ENCODE assay signal across 12 mouse cellular contexts in the genomic region with DNA sequence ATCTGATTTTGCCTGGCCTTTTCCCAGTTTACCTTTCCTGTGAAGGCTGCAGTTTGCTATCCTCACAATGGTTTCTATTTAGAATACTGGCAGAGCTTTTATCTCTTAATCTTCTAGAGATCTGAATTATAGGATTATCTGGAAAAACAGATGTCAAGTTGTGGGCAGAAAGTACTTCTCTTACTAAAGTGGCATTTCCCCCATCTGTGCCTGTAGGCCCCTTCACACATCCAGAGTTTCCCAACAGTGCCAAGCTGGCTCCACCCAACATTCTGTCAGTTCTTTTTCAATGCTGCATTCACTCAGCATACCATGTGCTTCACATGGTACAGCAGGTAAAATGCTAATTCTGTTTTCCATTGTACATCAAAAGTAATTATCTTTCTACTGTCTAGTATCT. TPM values are rescaled to one million over a fixed set of nuclear protein-coding genes. Genes with fewer than 3 reads are reported as not detected.
DNase-seq lines count a peak whose midpoint lies in the region; ATAC-seq and TF ChIP-seq lines count a peak whose summit lies in the region.
"Had no signal": no experiment of that assay in that cellular context is flagged by ENCODE, and none has a peak within 500 bp of the region (broad histone marks: within the 10 kb centered on the region; RNA-seq: fewer than 3 reads in every experiment).

No protein-coding gene starts in this region.

- no peak for TF ChIP-seq EP300 in stomach, postnatal 0 days (optimal IDR thresholded peaks at IDR 0.05)

- no peaks in the 10 kb centered on the region for H3K9me3 ChIP-seq in forebrain, embryonic 16.5 days (ENCODE audit: control insufficient read depth, low read length)
- no peaks in the 10 kb centered on the region for H3K9me3 ChIP-seq in hindbrain, embryonic 12.5 days (replicated peaks)
- no peaks in the 10 kb centered on the region for H3K9me3 ChIP-seq in stomach, postnatal 0 days (ENCODE audit: control insufficient read depth, low read length)
- H3K9me3 ChIP-seq: kidney, embryonic 15.5 days had no signal

- H3K36me3 ChIP-seq in forebrain, embryonic 16.5 days (ENCODE audit: control insufficient read depth, insufficient read depth) = no peaks in the 10 kb centered on the region
- H3K36me3 ChIP-seq in hindbrain, embryonic 12.5 days = no peaks in the 10 kb centered on the region
- H3K36me3 ChIP-seq in stomach, postnatal 0 days (ENCODE audit: control insufficient read depth, insufficient read depth, low read length) = no peaks in the 10 kb centered on the region
- H3K36me3 ChIP-seq: kidney, embryonic 15.5 days had no signal

- no peak overlapping the region for H3K9ac ChIP-seq in forebrain, embryonic 16.5 days (replicated peaks; ENCODE audit: low read depth, low read length)
- H3K9ac ChIP-seq in hindbrain, embryonic 12.5 days = no peak overlapping the region
- H3K9ac ChIP-seq in stomach, postnatal 0 days (ENCODE audit: low read length) = no peak overlapping the region
- H3K9ac ChIP-seq: kidney, embryonic 15.5 days had no signal

- peak; percentile 85 for DNase-seq in brain, adult 2 months (ENCODE audit: low read depth, low spot score)
- peak; percentile 83 for DNase-seq in layer of hippocampus, adult 9-11 months
- DNase-seq in retina, postnatal 7 days (ENCODE audit: low read depth, low spot score) = peak; percentile 28
- no peak for DNase-seq in stomach, postnatal 0 days (ENCODE audit: low spot score)
- DNase-seq in adrenal gland, postnatal 10 days = no peak
- DNase-seq in heart, adult 9 months (ENCODE audit: low spot score in 2 of 2) = no peak
- DNase-seq: heart, postnatal 4 days had no signal

- ATAC-seq in forebrain, embryonic 16.5 days = peak; percentile 94
- ATAC-seq in hindbrain, embryonic 12.5 days (ENCODE audit: low FRiP score) = no peak
- no peak for ATAC-seq in stomach, postnatal 0 days (ENCODE audit: low FRiP score, low TSS enrichment)
- ATAC-seq: lung, postnatal 0 days; midbrain, embryonic 16.5 days had no signal

- no peak for TF ChIP-seq CTCF in stomach, postnatal 0 days (IDR thresholded peaks at IDR 0.05; ENCODE audit: low read depth)

- H3K4me3 ChIP-seq in forebrain, embryonic 16.5 days (replicated peaks; ENCODE audit: low read length) = no peak overlapping the region
- no peak overlapping the region for H3K4me3 ChIP-seq in hindbrain, embryonic 12.5 days
- H3K4me3 ChIP-seq in stomach, postnatal 0 days (ENCODE audit: low read depth, low read length) = no peak overlapping the region
- H3K4me3 ChIP-seq: kidney, embryonic 15.5 days had no signal

- H3K4me2 ChIP-seq in forebrain, embryonic 16.5 days (ENCODE audit: low read length) = no peak overlapping the region
- no peak overlapping the region for H3K4me2 ChIP-seq in hindbrain, embryonic 12.5 days (replicated peaks)
- H3K4me2 ChIP-seq in stomach, postnatal 0 days (replicated peaks; ENCODE audit: low read depth) = no peak overlapping the region
- H3K4me2 ChIP-seq: kidney, embryonic 15.5 days had no signal

- no peak overlapping the region for H3K27ac ChIP-seq in forebrain, embryonic 16.5 days (ENCODE audit: low read length)
- no peak overlapping the region for H3K27ac ChIP-seq in hindbrain, embryonic 12.5 days
- H3K27ac ChIP-seq in stomach, postnatal 0 days (replicated peaks) = no peak overlapping the region
- H3K27ac ChIP-seq: kidney, embryonic 15.5 days had no signal

- H3K27me3 ChIP-seq in forebrain, embryonic 16.5 days (replicated peaks; ENCODE audit: control insufficient read depth, insufficient read depth, low read length) = no peaks in the 10 kb centered on the region
- H3K27me3 ChIP-seq in hindbrain, embryonic 12.5 days = no peaks in the 10 kb centered on the region
- H3K27me3 ChIP-seq in stomach, postnatal 0 days (ENCODE audit: control insufficient read depth, insufficient read depth, low read length) = no peaks in the 10 kb centered on the region
- H3K27me3 ChIP-seq: kidney, embryonic 15.5 days had no signal

- H3K4me1 ChIP-seq in forebrain, embryonic 16.5 days (replicated peaks; ENCODE audit: control insufficient read depth, insufficient read depth, low read length) = peaks cover 7% of the 10 kb centered on the region
- H3K4me1 ChIP-seq in hindbrain, embryonic 12.5 days = no peaks in the 10 kb centered on the region
- no peaks in the 10 kb centered on the region for H3K4me1 ChIP-seq in stomach, postnatal 0 days (replicated peaks; ENCODE audit: control insufficient read depth, insufficient read depth)
- H3K4me1 ChIP-seq: kidney, embryonic 15.5 days had no signal

RNA-seq across cellular contexts. Expression of gene Fam174a, which starts 28.8 kb away (rescaled TPM):
- polyA plus RNA-seq in forebrain, embryonic 16.5 days (2015; fragmentation: Nextera tagmentation; extraction: Ambion mirVana) = 19.7 and 20.1 TPM in 2 replicates
- 23.7 and 25.9 TPM in 2 replicates for polyA plus RNA-seq in hindbrain, embryonic 12.5 days (2016; fragmentation: Nextera tagmentation; extraction: Ambion mirVana)
- 32.3 and 33.7 TPM in 2 replicates for polyA plus RNA-seq in stomach, postnatal 0 days (2015; fragmentation: Nextera tagmentation; extraction: Ambion mirVana)
- 10 to 100 TPM; 25.2 to 25.7 TPM for total RNA-seq in adrenal gland, postnatal 10 days (2021)

Comparison
In these comparisons a context has a peak if more than half of its experiments do, and no peak if none do; other contexts are left out.
1. DNase-seq: peak in brain, adult 2 months (single experiment), layer of hippocampus, adult 9-11 months (single experiment) and retina, postnatal 7 days (single experiment); none in stomach, postnatal 0 days (single experiment), adrenal gland, postnatal 10 days (single experiment) and heart, adult 9 months (0 of 2).